Mouse (Mus musculus) embryonic facial prominence, embryonic 15.5 days (tissue): ENCODE data around the gene Crlf1. TPM values are rescaled to one million over a fixed set of nuclear protein-coding genes. Genes with fewer than 3 reads are reported as not detected.

Experiments
- ATAC-seq: fragments of 200-750 bp; cut with Nextera tagmentation; 2 replicates; pipeline ENCODE4 v1.8.0; 2017; ENCODE audit warnings: low read depth, moderate TSS enrichment; ENCODE audit not compliant: insufficient number of reproducible peaks, low FRiP score, low TSS enrichment
- H3K27ac ChIP-seq: fragments of 300-500 bp; sonication (generic); replicated peaks from 2 replicates; pipeline ENCODE4 v1.5.1; 2015; ENCODE audit warnings: mild to moderate bottlenecking, inconsistent platforms
- H3K27me3 ChIP-seq: fragments of 300-500 bp; sonication (generic); 2 replicates; pipeline ENCODE4 v1.6.1; 2015; ENCODE audit warnings: inconsistent platforms
- H3K36me3 ChIP-seq: fragments of 300-500 bp; sonication (generic); 2 replicates; pipeline ENCODE4 v1.6.1; 2015; ENCODE audit warnings: mild to moderate bottlenecking, inconsistent platforms
- H3K4me1 ChIP-seq: fragments of 300-500 bp; sonication (generic); 2 replicates; pipeline ENCODE4 v1.6.1; 2015; ENCODE audit warnings: inconsistent platforms
- H3K4me2 ChIP-seq: fragments of 300-500 bp; sonication (generic); replicated peaks from 2 replicates; pipeline ENCODE4 v1.6.1; 2015; ENCODE audit warnings: mild to moderate bottlenecking, inconsistent platforms
- H3K4me3 ChIP-seq: fragments of 300-500 bp; sonication (generic); replicated peaks from 2 replicates; pipeline ENCODE4 v1.5.1; 2015; ENCODE audit warnings: mild to moderate bottlenecking, inconsistent platforms
- H3K9ac ChIP-seq: fragments of 300-500 bp; sonication (generic); 2 replicates; pipeline ENCODE4 v1.6.1; 2015; ENCODE audit warnings: inconsistent platforms
- H3K9me3 ChIP-seq: fragments of 300-500 bp; sonication (generic); replicated peaks from 2 replicates; pipeline ENCODE4 v1.6.1; 2016; ENCODE audit warnings: inconsistent platforms
- WGBS: fragments of 180-500 bp; shearing (Covaris S2); methylation state at CpG from one replicate; pipeline ENCODE4 v1.1.7; 2015; 5-methylcytosine and 5-hydroxymethylcytosine counted together
- polyA plus RNA-seq: library from polyadenylated mRNA; unstranded; fragments of >200 nt; fragmentation: Nextera tagmentation; extraction: Ambion mirVana; gene quantifications from 2 replicates; pipeline ENCODE4 v1.2.1, GENCODE M21; 2015

Gene Crlf1
- 151 and 159 TPM in 2 replicates for polyA plus RNA-seq

DNA sequence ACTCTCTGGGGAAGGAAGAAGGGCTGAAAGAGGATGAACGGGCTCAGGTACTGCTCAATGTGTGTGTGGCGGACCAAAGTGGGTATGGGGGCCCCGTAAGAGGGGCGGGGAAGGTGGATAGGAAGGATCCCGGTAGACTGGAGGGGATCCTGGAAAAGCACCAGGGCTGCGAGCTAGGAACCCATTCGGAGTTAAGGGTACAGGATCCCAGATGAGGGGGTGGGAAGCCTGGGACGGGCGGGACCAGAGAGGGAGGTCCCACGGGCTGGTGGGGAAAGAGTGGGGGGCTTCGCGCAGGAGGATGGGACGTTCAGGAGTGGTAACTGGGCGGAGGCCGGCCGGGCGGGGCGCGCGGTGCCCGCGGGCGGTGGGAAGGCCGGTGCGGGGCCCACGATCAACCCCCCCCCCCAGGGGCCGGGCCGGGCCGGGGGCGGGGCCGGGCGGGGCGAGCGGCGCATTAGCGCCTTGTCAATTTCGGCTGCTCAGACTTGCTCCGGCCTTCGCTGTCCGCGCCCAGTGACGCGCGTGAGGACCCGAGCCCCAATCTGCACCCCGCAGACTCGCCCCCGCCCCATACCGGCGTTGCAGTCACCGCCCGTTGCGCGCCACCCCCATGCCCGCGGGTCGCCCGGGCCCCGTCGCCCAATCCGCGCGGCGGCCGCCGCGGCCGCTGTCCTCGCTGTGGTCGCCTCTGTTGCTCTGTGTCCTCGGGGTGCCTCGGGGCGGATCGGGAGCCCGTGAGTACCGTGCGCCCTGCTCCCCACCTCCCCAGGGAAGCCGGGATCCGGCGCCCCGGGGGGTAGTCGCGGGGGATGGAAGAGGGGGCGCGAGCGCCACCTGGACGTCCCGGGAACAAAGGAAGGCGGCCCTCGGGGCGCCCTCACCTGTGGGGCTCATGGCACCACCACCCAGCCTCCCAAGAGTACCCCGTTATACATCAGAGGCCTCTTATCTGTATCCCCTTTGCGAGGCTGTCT is at the start of gene Crlf1:
Crlf1 (plus strand) TSS at position 495 of the 977 bp plus-strand sequence.
- Histone ChIP-seq H3K27ac (peak within 1 kb of the TSS; percentile 85), H3K9me3 (no peaks in the 10 kb centered on the region), H3K4me3 (peak within 1 kb of the TSS; percentile 52), H3K9ac (peak within 1 kb of the TSS; percentile 53), H3K4me1 (peaks cover 89% of the 10 kb centered on the region), H3K27me3 (peaks cover 85% of the 10 kb centered on the region), H3K4me2 (peak within 1 kb of the TSS; percentile 88), H3K36me3 (no peaks in the 10 kb centered on the region)
- peak; percentile 43; the same call in 1 of the 2 replicates for ATAC-seq
- WGBS = under 1% methylated on average over 85 of the region's 93 CpGs

DNA sequence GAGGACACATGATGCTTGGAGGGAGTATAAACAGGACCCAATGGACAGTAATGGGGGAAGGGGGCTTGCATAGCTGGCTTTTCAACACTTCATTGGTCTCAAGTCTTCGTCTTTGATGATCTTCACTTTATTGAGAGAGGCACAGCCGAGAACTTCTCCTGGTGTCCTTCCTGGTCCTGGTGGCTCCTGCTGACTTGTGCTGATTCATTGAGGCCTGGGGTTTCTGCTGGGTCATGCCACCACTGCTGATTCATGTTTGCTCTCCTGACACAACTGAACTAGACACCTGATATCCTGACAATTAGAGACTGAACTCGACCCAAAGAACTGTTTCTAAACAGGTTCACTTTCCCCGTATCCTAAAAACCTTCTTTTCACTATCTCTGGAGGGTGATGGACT is 49.6 kb upstream of the Crlf1 start:
- no peaks in the 10 kb centered on the region for H3K9me3 ChIP-seq
- no peak overlapping the region for H3K4me2 ChIP-seq
- H3K4me3 ChIP-seq = no peak overlapping the region
- no peak overlapping the region for H3K27ac ChIP-seq
- H3K4me1 ChIP-seq = peaks cover 28% of the 10 kb centered on the region
- no peaks in the 10 kb centered on the region for H3K27me3 ChIP-seq
- no peaks in the 10 kb centered on the region for H3K36me3 ChIP-seq
- no peak for ATAC-seq
- WGBS = 76% methylated on average over 4 of the region's 4 CpGs
- no peak overlapping the region for H3K9ac ChIP-seq

DNA sequence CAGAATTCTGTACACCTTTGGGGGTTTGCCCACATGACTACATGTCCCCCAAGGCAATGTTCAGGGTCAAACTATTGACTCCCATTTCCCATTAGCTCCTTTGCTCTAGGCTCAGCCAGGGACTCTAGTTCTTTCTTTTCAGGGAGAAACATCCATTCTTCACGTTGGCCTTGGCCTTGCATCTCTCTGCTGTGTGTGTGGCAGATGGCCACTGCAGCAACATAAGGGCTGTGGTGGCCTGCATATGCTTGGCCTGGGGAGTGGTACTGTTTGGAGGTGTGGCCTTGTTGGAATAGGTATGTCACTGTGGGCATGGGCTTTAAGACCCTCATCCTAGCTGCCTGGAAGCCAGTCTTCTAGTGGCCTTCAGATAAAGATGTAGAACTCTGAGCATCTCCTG is 47.0 kb upstream of the Crlf1 start:
- Histone ChIP-seq H3K9me3 (no peaks in the 10 kb centered on the region), H3K9ac (no peak overlapping the region), H3K27ac (no peak overlapping the region), H3K4me1 (peaks cover 37% of the 10 kb centered on the region), H3K4me2 (no peak overlapping the region), H3K36me3 (peaks cover 1% of the 10 kb centered on the region; the same call in 1 of the 2 replicates), H3K27me3 (no peaks in the 10 kb centered on the region), H3K4me3 (no peak overlapping the region)
- 67% methylated on average over 1 of the region's 1 CpGs for whole genome bisulfite sequencing
- no peak for ATAC-seq

DNA sequence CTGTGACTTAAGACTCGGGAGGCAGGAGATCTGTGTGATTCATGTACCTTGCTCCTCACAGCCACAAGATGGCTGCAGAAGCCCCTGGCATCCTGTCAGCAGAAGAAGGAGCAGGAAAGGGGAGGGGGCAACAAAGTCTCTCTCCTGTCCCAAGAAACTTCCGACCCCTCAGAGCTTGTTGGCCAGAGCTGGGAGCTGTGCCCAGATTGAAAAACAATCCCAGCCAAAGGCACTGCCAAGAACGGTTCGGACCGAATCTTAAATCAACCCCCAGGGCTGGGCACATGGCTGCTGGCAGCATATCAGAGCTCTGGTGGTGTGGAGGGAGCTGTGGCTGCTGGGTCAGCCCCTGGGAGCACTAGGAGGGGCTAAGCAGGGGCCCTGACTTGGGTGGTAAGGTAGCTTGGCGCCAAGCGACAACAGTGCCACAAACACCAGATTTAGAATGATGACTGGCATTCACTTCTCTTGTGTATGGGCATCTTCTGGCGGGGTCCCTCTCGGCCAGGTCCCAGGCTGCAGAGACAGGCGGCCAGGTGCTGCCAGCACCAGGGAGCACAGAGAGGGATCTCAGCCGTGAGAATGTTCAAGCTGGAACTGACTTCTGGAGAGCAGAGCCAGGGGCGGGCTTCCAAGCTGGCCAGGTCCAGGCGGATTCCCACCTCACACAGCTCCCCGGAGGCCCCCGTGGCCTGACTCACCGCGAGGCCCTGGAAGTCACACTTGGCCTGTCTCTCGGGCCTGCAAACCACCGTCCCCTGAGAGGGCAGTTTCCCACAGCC is 45.1 kb upstream of the Crlf1 start:
- H3K27me3 ChIP-seq = no peaks in the 10 kb centered on the region
- peak overlapping the region; percentile 87 for H3K27ac ChIP-seq
- ATAC-seq = peak; percentile 72
- no peak overlapping the region for H3K4me3 ChIP-seq
- 50% methylated on average over 19 of the region's 19 CpGs for WGBS
- no peaks in the 10 kb centered on the region for H3K9me3 ChIP-seq
- peaks cover 18% of the 10 kb centered on the region for H3K36me3 ChIP-seq
- no peak overlapping the region for H3K9ac ChIP-seq
- H3K4me2 ChIP-seq = 0 out of 2 replicates have a peak overlapping the region, but pooled peaks have one; percentile 6
- peaks cover 53% of the 10 kb centered on the region for H3K4me1 ChIP-seq

DNA sequence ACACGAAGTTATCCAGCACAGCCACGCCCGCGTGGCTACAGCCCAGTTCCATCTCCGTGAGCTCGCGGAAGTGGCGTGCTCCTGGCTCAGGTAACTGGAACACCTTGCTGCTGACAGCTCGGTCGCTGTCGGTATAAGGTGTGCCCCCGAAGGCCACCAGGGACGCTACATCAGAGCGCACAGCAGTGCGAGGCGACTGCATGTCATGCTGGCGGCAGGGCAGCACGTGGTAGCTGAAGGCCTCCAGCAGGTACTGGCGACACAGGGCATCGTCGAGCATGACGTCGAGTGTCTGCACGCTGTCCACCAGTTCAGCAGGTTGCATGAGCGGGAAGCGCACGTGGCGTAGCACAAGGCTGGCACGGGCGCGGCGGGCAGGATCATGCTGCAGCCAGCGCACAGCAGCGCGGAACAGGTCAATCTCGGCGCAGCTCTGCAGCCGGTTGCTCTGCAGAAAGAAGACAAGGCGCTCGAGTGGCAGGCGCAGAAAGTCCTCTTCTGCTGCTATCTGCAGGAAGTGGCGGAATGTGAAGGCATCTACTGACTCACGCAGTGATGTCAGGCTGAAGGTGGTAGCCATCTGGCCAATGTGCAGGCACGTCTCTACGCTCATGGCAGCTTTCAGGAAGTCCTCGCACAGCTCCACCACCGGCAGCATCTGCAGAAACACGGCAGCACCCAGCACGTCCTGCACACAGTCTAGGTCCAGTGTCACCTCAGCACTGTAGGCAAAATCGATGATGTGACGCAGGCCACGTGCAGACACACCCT is 40.6 kb upstream of the Crlf1 start:
- H3K36me3 ChIP-seq = peaks cover 18% of the 10 kb centered on the region
- no peak overlapping the region for H3K9ac ChIP-seq
- H3K4me3 ChIP-seq = no peak overlapping the region
- H3K27ac ChIP-seq = no peak overlapping the region
- H3K4me1 ChIP-seq = peaks cover 66% of the 10 kb centered on the region
- H3K4me2 ChIP-seq = no peak overlapping the region
- H3K9me3 ChIP-seq = no peaks in the 10 kb centered on the region
- WGBS = 65% methylated on average over 52 of the region's 52 CpGs
- ATAC-seq = no peak
- no peaks in the 10 kb centered on the region for H3K27me3 ChIP-seq

DNA sequence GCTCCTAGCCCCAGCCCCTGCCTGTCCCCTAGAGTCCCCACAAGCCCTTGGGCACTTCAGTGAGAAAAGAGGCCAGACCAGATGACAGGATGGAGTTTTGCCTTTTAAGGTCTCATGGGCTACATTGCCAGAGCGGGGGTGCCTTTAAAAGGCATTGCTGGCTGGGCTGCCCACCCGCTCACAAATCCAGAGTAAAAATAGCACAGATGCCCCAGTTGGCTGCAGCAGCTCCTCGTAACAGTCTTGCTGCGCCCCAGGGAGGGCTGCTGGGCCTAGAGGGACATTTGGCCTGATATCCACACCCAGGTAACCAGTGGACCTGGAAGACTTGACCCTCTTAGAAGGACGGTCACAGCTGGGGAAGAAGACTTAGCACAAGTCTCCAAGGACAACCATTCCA is 39.1 kb upstream of the Crlf1 start:
- peaks cover 18% of the 10 kb centered on the region for H3K36me3 ChIP-seq
- H3K9me3 ChIP-seq = no peaks in the 10 kb centered on the region
- peaks cover 51% of the 10 kb centered on the region for H3K4me1 ChIP-seq
- no peak overlapping the region for H3K9ac ChIP-seq
- no peak for ATAC-seq
- H3K4me2 ChIP-seq = no peak overlapping the region
- H3K4me3 ChIP-seq = no peak overlapping the region
- H3K27me3 ChIP-seq = no peaks in the 10 kb centered on the region
- 77% methylated on average over 5 of the region's 5 CpGs for WGBS
- no peak overlapping the region for H3K27ac ChIP-seq

DNA sequence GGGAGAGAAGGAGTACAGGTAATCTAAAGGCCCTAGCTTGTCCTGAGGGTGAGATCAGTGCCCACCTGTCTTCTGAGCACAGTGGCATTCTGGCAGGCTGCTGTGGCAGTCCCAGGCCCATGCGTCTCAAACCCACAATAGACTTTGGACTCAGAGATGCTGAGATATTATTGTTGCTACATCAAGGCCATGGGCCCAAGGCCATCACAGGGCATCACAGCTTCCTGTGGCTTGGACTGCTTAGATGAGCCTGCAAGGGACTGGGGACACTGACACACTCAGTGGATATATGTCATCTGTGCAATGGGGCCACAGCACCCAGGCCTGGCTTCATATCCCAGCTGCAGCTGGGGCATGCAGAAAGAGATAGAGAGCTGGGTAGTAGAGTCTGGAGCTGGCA is 36.0 kb upstream of the Crlf1 start:
- WGBS = 84% methylated on average over 1 of the region's 1 CpGs
- no peak overlapping the region for H3K4me3 ChIP-seq
- no peak overlapping the region for H3K9ac ChIP-seq
- H3K27me3 ChIP-seq = no peaks in the 10 kb centered on the region
- peaks cover 26% of the 10 kb centered on the region for H3K4me1 ChIP-seq
- peaks cover 7% of the 10 kb centered on the region for H3K36me3 ChIP-seq
- no peak overlapping the region for H3K4me2 ChIP-seq
- ATAC-seq = no peak
- H3K9me3 ChIP-seq = no peaks in the 10 kb centered on the region
- H3K27ac ChIP-seq = no peak overlapping the region

DNA sequence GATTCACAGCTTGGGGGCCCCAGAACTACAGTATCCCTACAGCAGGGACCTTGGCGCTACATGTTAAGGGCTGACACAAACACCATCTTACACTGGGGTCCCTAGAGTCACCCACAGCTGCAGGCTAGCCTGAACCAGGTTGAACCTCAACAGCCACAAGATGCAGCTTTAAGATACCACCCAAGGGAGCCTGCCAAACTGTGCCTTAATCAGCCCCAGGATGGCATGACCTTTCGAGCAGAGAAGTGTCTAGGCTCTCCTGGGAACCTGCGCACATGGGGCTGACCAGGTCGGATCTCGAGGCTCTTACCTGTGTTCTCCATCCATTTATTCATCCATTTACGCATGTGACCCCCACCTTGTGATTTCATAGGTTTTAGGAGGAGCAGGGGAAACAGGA is 35.1 kb upstream of the Crlf1 start:
- H3K27ac ChIP-seq = no peak overlapping the region
- WGBS = 85% methylated on average over 6 of the region's 6 CpGs
- H3K9ac ChIP-seq = no peak overlapping the region
- H3K9me3 ChIP-seq = no peaks in the 10 kb centered on the region
- no peak overlapping the region for H3K4me3 ChIP-seq
- no peaks in the 10 kb centered on the region for H3K27me3 ChIP-seq
- no peak overlapping the region for H3K4me2 ChIP-seq
- peaks cover 17% of the 10 kb centered on the region for H3K4me1 ChIP-seq
- ATAC-seq = no peak
- H3K36me3 ChIP-seq = no peaks in the 10 kb centered on the region

DNA sequence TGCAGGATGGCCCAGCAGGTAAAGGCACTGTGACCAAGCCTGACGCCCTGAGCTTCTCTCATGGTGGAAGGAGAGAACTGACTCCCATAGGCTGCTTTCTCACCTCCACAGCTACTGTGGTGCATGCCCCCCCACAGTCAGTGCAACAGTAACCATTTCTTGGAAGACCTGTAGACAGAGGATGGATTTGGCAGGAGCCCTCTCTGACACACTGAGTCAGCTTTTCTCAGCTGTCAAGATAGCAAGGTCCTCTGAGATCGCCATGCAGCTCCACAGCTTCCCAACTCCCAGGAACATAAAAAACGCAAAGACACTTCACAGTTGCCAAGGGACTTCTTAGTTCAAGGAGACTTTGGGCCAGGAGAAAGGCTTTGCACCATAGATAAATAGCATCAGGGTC is 34.5 kb upstream of the Crlf1 start:
- H3K4me3 ChIP-seq = no peak overlapping the region

DNA sequence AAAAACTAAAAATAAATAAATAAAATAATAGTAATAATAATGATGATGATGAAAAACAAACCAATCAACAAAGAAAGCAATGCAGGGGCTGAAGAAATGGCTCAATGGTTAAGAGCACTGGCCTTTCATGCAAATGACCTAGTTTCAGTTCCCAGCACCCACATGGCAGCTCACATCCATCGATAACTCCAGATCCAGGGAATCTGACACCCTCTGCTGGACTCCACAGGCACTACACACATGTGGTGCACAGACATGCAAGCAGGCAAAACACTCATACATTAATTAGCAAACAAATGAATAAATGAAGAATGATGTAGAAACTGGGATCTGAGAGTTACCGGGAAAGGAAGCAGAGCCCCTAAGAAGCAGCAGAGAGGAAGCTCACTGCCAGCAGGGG is 33.3 kb upstream of the Crlf1 start:
- H3K27me3 ChIP-seq = no peaks in the 10 kb centered on the region
- H3K27ac ChIP-seq = no peak overlapping the region
- peaks cover 2% of the 10 kb centered on the region for H3K4me1 ChIP-seq
- H3K9ac ChIP-seq = no peak overlapping the region
- H3K9me3 ChIP-seq = no peaks in the 10 kb centered on the region
- no peak overlapping the region for H3K4me2 ChIP-seq
- no peak for ATAC-seq
- no peaks in the 10 kb centered on the region for H3K36me3 ChIP-seq
- 95% methylated on average over 2 of the region's 2 CpGs for WGBS
- H3K4me3 ChIP-seq = no peak overlapping the region

More for the DNA sequence above, 34.5 kb upstream of the Crlf1 start:
- 81% methylated on average over 3 of the region's 3 CpGs for WGBS
- H3K9me3 ChIP-seq = no peaks in the 10 kb centered on the region
- H3K4me2 ChIP-seq = no peak overlapping the region
- no peak overlapping the region for H3K9ac ChIP-seq
- H3K27ac ChIP-seq = no peak overlapping the region
- no peaks in the 10 kb centered on the region for H3K27me3 ChIP-seq
- H3K4me1 ChIP-seq = peaks cover 12% of the 10 kb centered on the region
- H3K36me3 ChIP-seq = no peaks in the 10 kb centered on the region
- ATAC-seq = no peak

DNA sequence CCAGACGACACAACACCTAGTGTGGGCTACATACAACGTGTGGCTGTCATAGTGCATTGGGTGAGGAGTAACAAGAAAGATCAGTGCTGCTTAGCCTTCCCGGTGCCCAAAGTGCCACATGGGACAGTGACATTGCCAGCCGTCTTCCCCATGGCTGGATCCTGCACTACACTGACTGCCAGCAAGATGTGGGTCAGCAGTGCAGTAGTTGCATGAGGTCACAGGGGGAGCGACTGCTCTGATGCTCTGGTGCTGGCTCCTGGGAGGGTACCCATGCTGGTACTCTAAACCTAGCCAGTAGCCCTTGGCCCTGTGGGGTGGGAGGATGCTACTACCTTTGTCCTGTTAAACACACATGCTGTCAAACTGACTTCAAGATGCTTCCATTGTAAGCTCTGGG is 32.8 kb upstream of the Crlf1 start:
- no peak overlapping the region for H3K4me2 ChIP-seq
- H3K4me3 ChIP-seq = no peak overlapping the region
- WGBS = 85% methylated on average over 5 of the region's 5 CpGs
- H3K9ac ChIP-seq = no peak overlapping the region
- H3K27me3 ChIP-seq = no peaks in the 10 kb centered on the region
- ATAC-seq = no peak
- H3K4me1 ChIP-seq = no peaks in the 10 kb centered on the region
- no peak overlapping the region for H3K27ac ChIP-seq
- no peaks in the 10 kb centered on the region for H3K36me3 ChIP-seq
- no peaks in the 10 kb centered on the region for H3K9me3 ChIP-seq
